Mouse (Mus musculus) monocyte, adult 5-6 weeks (primary cell): ENCODE measurements around the gene Slc43a2. TPM values are rescaled to one million over a fixed set of nuclear protein-coding genes. Genes with fewer than 3 reads are reported as not detected.

Experiments
- ATAC-seq: fragments of 153-309, 156-312 bp; replicated peaks from 2 replicates; pipeline ENCODE4 v1.8.0; 2017; ENCODE audit warnings: mild to moderate bottlenecking; ENCODE audit not compliant: low TSS enrichment, insufficient number of reproducible peaks, severe bottlenecking, poor library complexity, low FRiP score
- total RNA-seq: library from RNA; stranded (forward); fragments of 200-1000, 200-491, 200-594 nt; gene quantifications from 3 replicates; pipeline ENCODE4 v1.2.3, GENCODE M21; 2017

Gene Slc43a2
- 33.3 to 44.2 TPM (median 36.6 TPM) in 3 replicates for total RNA-seq

DNA sequence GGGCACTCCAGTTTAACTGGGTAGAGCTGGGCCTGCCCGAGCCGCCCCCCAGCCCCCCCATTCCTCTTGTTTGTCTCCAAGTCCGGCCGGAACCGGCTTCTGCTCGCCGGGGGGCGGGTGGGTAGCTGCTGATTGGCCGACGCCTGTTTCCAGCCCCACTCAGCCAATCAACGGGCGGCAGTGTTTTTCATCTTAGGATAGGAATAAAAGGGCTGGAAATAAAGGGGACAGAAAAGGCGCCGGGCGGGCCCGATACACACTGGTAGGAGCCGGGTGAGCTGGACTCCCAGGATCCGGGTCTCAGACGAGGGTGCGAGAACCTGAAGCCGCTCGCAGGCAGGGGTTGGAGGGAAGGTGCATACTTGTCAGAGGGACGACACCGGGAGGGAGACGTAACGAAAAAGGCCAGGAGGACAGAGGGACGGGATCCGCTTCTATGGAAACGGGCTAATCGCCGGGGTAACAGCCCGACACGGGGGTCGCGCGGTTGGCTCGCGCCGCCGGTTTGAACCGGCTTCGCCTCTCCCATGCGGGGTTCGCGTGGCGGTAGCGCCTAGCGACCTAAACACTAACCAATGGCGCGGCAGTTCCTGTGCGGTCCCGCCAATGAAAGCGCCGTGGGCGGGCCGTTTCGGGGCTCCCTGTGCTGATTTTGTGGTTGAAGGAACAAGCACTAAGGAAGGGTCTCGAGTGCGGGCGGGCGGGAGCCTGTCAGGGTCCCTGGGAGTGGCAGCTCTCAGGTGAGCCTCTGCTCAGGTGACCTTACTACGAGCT is at the start of gene Slc43a2:
Gene Slc43a2 (plus strand): TSS at position 226 of the 774 bp plus-strand sequence.
- ATAC-seq, result peak; percentile 74

DNA sequence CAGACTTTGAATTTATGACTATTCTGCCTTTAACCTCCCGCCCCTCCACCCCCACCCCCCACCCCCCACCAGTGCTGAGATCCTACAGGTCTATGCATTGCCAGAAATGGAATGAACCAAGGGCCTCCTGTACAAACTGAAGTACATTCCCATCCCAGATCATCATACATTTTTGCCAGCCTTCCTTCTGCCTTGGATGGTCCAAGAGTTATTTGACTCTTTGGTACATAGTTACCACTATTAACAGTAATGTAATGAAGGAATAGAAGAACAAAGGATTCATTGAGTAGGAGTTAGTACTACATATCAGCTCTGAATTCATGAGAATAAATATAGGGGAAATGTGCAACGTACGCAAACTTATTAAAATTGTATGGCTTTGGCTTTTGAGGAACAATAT is 45.3 kb upstream of the Slc43a2 start:
- no peak for ATAC-seq

DNA sequence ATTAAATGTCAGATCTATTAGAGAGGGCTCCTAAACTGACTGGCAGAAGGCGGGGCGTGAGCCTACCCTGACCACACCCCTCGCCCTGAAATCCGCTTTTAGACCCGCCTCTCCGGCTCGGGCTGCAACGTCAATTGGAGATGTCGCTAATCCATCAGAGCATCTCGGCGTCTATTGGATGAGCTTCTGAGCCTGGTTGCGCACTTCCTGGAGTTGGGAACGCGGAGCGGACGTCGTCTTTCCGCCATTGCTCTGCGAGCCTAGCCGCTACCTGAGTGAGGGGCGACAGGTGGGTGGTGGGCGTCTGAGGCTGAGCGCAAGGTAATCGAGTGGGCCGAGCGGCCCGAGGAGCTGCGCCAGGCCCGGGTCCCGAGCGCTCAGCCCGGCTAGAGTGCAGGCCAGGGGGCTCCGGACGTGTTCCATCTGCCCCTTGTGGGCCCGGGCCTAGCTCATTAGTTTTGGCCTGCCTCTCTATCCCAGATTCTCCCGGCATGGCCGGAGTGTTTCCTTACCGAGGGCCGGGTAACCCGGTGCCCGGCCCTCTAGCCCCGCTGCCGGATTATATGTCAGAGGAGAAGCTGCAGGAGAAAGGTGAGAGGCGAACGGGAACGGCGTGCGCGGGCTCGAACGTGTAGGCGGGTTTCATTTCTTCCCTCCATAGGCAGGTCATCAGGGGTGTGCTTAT is 44.8 kb upstream of the Slc43a2 start, which contains the start of gene Prpf8:
Gene Prpf8 (plus strand): TSS at position 216 of the 685 bp plus-strand sequence.
- peak; percentile 100 for ATAC-seq

DNA sequence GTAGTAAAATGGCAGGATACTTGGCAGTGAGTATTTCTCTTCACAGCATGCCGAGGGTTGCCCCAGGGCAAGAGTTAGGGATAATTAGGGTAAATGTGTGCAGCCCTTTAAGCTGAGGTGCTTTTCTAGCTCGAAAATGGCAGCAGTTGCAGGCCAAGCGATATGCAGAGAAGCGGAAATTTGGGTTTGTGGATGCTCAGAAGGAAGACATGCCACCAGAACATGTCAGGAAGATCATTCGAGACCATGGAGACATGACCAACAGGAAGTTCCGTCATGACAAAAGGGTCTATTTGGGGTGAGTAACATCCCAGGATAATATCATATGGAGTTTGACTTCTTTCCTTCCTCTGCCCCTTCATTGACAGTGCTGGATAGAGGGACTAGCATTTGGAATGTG is 44.0 kb upstream of the Slc43a2 start:
- no peak for ATAC-seq

DNA sequence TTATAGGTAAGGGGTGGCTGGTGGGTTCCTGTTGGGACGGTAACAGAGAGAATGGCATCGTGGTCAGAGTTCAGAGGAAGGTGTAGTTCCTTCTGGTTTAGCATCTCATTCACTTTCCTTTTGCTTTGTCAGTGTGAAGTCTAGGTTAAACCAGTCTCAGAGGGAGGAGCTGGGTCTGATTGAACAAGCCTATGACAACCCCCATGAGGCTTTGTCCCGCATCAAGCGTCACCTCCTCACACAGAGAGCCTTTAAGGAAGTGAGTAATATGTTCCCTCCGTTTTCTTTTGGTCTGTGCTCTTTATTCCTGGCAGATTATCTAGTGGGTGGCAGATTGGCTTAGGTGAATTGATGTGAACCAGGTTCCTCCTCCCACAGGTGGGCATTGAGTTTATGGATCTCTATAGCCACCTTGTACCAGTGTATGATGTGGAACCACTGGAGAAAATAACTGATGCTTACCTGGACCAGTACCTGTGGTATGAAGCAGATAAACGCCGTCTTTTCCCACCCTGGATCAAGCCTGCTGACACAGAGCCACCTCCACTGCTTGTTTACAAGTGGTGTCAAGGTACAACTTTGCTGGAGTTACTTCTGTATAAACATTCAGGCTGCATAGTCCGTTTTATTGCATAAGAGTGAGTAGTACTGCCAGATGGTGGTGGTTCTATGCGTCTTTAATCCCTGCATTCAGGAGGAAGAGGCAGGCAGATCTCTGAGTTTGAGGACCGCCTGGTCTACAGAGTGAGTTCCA is 37.0 kb upstream of the Slc43a2 start:
- no peak for ATAC-seq

DNA sequence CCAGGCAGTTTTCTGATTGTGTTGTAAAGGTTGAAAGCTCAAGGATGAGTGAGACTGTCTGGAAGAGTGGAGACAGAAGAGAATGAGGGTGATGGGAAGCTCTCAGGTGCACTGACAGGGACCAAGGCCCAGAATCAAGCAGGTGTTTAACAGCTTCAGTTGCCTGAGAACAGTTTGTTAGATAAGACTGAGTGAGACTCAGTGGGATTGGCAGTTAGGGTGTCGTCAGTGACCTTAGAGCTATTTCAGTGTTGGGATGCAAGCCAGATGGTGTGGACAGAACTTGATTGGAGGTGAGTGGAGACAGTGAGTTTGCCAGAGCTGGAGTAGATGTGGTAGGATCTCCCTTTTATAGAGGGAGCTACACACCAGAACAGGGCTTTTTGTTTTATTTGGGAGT is 33.4 kb upstream of the Slc43a2 start:
- ATAC-seq, result no peak

DNA sequence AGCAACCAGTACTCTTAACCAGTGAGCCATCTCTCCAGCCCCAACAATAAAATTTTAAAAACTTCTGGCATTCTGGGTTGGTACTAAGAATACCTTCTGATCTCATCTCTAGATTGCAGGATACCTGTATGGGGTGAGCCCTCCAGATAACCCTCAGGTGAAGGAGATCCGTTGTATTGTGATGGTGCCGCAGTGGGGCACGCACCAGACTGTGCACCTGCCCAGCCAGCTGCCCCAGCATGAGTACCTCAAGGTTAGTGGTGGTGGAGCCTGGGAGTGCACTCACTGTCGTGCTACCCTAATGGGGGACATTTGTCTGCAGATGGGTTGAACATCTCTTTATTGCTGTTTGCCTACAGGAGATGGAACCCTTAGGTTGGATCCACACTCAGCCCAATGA is 23.3 kb upstream of the Slc43a2 start:
- ATAC-seq, result no peak

DNA sequence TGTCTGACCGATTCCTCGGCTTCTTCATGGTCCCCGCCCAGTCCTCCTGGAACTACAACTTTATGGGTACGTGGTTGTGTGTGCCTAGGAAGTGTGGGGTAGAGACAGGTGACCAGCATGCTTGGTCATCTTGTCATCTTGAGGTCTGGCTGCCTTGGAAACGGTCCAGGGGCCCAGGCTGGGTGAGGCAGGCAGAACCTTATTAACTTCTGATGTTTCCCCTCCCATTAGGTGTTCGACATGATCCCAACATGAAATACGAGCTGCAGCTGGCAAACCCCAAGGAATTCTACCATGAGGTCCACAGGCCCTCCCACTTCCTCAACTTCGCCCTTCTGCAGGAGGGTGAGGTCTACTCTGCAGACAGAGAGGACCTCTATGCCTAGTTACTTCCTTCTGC is 22.6 kb upstream of the Slc43a2 start:
- ATAC-seq, result 0 out of 2 replicates have a peak, but pooled peaks have one; percentile 24

DNA sequence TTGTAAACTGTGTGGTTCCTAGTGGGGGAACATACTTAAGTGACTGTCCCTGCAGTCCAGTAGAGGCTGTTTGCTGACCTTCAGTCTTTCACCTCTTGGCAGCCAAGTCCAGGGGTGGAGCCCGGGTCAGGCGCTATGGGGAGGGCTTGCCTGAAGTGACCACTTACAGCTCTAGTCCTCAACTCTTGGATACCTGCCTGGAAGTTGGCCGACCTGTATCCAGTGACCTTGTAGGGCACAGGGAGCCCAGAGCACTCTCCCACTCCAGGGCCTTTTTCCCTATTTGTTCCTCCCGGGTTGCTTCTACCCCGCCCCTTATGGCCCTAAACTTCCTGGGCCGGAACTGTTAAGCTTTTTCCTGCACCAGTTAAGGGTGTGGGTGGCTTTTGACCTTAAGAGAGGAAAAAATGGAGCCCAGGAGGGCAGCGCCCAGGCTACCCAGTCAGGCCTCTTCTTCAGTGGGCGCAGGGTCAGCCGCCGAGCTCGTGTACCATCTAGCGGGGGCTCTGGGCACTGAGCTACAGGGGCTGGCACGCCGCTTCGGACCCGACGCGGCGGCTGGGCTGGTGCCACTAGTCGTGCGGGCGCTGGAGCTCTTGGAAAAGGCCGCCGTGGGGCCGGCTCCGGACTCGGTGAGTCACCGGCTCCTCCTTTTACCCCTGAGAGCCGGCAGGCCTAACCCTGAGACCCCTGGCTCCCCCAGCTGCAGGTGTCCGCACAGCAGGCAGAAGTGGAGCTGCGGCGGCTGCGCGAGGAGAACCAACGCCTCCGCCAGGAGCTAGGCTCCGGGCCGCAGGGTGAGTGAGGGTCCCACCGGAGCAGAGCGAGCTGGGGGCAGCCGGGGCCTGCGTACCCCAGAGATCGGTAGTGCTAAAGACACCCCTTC is 21.5 kb upstream of the Slc43a2 start, which contains the start of gene Rilp:
Gene Rilp (plus strand): TSS at position 354 of the 886 bp plus-strand sequence.
- ATAC-seq, result no peak

DNA sequence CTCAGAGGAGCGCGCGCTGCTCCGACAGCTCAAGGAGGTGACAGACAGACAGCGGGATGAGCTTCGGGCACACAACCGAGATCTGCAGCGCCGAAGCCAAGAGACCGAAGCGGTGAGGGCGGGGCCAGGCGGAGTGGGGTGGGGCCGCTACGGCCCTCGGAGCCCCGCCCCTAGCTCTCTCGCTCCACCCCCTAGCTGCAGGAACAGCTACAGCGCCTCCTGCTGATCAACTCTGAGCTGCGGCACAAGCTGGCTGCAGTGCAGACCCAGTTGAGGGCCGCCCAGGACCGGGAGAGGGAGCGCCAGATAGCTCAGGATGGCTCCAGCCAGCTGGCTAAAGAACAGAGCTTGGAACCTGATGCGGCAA is 20.9 kb upstream of the Slc43a2 start:
- ATAC-seq, result peak; percentile 78

DNA sequence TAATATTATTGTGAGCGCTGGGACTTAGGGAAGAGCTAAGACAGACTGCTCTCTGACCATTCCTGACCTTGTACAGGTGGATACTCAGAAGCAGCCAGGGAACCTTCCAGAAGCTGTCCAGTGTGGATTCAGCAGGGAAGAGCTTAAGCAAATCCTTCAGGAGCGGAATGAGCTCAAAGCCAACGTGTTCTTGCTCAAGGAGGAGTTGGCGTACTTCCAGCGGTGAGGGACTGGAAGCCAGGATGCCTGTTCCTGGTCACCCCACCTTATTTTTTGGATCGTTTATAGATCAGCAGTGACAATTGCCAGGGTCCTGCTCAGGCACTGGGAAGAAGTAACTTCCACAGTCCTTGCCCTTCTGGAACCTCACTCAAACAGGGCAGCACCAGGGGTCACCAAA is 20.3 kb upstream of the Slc43a2 start:
- ATAC-seq, result no peak

DNA sequence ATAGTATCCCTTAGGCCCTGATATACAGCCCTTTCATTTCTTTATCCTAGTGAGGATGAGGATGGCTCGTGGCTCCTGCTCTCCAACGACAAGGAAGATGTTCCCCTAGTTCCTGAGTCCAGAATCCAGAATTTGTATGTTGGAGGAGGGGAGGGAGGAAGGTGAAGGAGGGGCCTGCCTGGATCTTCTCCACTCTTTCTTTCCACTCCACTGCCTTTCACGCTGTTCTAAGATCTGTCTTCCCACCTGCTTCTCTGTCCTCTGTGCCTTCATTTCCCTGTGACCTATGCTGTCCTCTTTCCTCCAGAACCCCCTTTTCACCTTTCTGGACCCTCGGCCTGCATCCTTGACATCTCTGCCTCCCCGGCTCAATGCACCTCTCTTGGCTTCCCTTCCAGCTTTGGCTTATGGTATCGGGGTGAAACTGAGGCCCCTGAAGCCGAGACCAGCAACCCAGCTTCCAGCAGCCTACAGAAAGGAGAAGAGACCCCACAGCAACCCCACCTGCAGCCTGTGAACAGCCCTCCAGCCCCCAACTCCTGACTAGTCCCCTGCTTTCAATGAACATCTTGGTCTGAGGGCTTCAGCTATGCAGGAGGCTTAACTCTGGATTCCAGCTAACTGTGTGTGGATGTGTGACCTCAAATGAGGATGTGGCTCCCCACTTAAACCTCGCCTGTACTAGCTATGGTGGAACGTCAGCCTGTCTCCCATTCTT is 19.0 kb upstream of the Slc43a2 start:
- ATAC-seq, result no peak

DNA sequence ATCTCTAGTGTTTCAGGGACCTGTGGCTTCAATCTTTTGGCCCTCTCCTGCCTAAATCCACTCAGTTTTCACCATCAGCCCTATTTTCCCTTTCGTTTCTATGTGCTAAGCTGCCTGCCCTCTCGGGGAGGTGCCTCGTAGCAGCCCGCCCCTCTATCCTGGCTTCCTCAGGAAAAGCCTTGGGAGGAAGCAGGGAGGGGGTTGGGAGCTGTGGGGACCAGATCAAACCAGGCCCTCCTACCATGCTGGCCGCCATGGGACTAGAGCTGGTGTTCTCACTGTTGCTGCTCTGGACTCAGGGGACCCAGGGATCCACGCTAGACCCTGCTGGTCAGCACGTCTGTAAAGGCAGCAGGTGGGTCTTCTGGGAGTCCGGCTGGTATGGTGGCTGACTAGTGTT is 18.2 kb upstream of the Slc43a2 start, which contains the start of gene Scarf1:
Gene Scarf1 (plus strand): TSS at position 205 of the 400 bp plus-strand sequence.
- ATAC-seq, result no peak

DNA sequence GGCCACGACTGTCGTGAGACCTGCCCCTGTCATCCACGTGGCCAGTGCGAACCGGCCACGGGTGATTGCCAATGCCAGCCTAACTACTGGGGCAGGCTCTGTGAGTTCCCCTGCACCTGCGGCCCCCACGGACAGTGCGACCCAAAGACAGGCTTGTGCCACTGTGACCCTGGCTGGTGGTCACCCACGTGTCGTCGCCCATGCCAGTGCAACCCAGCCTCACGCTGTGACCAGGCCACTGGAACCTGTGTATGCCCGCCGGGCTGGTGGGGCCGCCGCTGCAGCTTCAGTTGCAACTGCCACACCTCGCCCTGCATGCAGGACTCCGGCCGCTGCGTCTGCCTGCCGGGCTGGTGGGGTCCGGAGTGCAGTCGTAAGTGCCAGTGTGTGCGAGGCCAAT is 16.3 kb upstream of the Slc43a2 start:
- ATAC-seq, result no peak

DNA sequence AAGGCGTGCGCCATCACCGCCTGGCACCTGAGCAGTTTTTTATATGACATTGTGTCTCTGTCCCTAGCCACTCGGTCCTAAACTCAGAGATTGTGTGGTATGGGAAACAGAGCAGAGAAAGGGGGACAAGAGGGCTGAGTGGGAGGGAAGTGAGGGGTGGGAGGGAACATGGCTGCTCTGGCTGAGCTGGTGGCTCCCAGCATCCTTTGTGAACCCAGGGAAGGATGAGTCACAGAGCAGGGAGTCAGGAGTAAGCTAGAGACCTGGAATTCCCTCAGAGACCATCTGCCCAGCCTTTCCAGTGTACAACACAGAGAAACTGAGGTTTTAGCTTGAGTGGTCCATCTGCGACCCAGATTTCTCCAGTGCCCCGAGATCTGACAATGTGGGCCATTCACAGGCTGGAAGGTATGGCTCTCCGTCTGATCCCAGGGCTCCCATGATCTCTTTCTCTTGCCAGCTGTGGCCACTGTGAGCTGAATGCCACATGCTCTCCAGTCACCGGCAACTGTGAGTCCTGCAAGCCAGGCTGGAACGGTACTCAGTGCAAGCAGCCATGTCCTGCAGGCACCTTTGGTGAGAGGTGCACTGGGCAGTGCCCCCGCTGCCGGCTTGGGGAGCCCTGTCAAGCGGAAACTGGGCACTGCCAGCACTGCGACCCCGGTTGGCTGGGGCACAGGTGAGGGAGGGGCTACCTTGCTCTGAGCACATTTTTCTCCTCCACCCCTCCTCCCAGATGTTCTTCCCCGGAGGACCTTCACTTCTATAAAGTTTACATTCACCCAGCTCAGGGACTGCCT is 11.5 kb upstream of the Slc43a2 start:
- no peak for ATAC-seq

DNA sequence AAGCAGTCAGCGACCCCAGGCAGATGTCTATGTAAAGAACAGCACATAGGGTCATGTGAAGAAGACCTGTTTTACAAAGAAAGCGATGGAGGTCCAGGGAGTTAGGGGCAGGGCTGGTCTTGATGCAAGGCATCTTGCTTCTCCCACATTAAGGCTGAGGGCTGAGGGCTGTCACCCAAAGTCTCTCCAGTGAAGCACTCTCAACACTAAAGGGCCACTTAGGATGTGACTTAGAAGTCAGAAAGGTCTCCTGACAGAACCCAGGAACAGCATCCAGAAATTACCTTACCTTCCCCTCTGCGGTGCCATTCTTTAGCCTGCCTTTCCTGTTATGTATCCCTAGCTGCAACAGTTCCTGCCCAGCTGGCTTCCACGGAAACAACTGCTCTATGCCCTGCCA is 9.9 kb upstream of the Slc43a2 start:
- ATAC-seq, result no peak

DNA sequence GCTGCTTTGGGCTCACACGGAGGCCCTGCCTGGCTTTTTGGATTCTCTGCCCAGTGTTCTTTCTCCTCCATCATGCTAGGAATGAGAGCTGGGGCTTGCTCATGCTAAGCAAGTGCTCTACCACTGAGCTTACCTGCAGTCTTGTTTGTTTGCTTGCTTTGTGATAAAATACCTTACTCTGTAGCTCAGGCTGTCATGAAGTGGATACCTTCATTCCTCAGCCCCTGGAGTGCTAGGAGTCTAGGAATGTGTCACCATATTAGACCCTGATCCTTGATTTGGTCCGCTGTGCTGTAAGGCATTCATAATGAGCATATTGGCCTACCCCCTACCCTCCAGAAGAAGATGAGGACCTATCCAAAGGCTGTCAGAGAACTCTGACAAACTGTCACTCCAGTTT is 8.7 kb upstream of the Slc43a2 start:
- ATAC-seq, result no peak
